Comparison of ENCODE assay signal across 22 mouse cellular contexts in genomic region chr2:70940826-70941225, GRCm38 (mm10).
DNase-seq lines count a peak whose midpoint lies in the region; ATAC-seq and TF ChIP-seq lines count a peak whose summit lies in the region.
"Had no signal": no experiment of that assay in that cellular context is flagged by ENCODE, and none has a peak within 500 bp of the region (broad histone marks: within the 10 kb centered on the region; RNA-seq: fewer than 3 reads in every experiment).

No protein-coding gene starts in this region.

- TF ChIP-seq POLR2A in lung, adult 2 months (IDR thresholded peaks at IDR 0.05; ENCODE audit: borderline replicate concordance, extremely low read depth, low read depth, low read length), result no peak

- no peak overlapping the region for H3K4me2 ChIP-seq in kidney, embryonic 16.5 days (replicated peaks; ENCODE audit: low read depth, low read length)
- H3K4me2 ChIP-seq: heart, embryonic 15.5 days; neural tube, embryonic 15.5 days had no signal

- no peak for TF ChIP-seq CTCF in lung, adult 2 months (IDR thresholded peaks at IDR 0.05; ENCODE audit: insufficient read depth, low read length)

- H3K36me3 ChIP-seq in kidney, embryonic 16.5 days (ENCODE audit: insufficient read depth, low read length), result no peaks in the 10 kb centered on the region
- H3K36me3 ChIP-seq: forebrain, embryonic 10.5 days; heart, embryonic 15.5 days; neural tube, embryonic 15.5 days had no signal

- H3K4me3 ChIP-seq in kidney, embryonic 16.5 days (ENCODE audit: low read length), result no peak overlapping the region
- H3K4me3 ChIP-seq in lung, adult 2 months (replicated peaks; ENCODE audit: extremely low read depth, low read depth, low read length), result no peak overlapping the region
- H3K4me3 ChIP-seq: forebrain, embryonic 10.5 days; heart, adult 2 months; heart, embryonic 15.5 days; left cerebral cortex, adult 2 months; neural tube, embryonic 15.5 days had no signal

- H3K27ac ChIP-seq in kidney, embryonic 16.5 days (ENCODE audit: low read length), result no peak overlapping the region
- H3K27ac ChIP-seq: forebrain, embryonic 10.5 days; heart, adult 2 months; heart, embryonic 15.5 days; hindbrain, postnatal 0 days; left cerebral cortex, adult 2 months; neural tube, embryonic 15.5 days had no signal

- H3K27me3 ChIP-seq in kidney, embryonic 16.5 days (ENCODE audit: insufficient read depth, low read length), result no peaks in the 10 kb centered on the region
- H3K27me3 ChIP-seq: CH12.LX; heart, embryonic 15.5 days; neural tube, embryonic 15.5 days had no signal

- DNase-seq in kidney, adult 8-10 months, result peak; percentile 28 to 61
- DNase-seq in kidney, postnatal 25 days, result peak; percentile 44 to 61
- DNase-seq in lung, adult 2 months, result peak; percentile 31
- peak; percentile 58 for DNase-seq in lung, postnatal 25 days (ENCODE audit: low spot score)
- no peak for DNase-seq in adipocyte (ENCODE audit: low spot score)
- no peak for DNase-seq in frontal cortex, adult 2 months (ENCODE audit: extremely low spot score in 1 of 2, low spot score in 1 of 2)
- DNase-seq in thymus, postnatal 36 days, result no peak
- DNase-seq: cerebellum, adult 18-20 months; gastrocnemius, postnatal 14 days; heart, adult 2 months; left cerebral cortex, postnatal 4 days; spleen, adult 18-20 months; thymus, adult 18-20 months had no signal

- WGBS in kidney, embryonic 16.5 days, result 86% methylated on average over 14 of the region's 14 CpGs
- WGBS in lung, adult 2 months, result 68% methylated on average over 14 of the region's 14 CpGs

- H3K9me3 ChIP-seq in kidney, embryonic 16.5 days (ENCODE audit: low read length), result no peaks in the 10 kb centered on the region
- H3K9me3 ChIP-seq: forebrain, embryonic 10.5 days; heart, embryonic 15.5 days; neural tube, embryonic 15.5 days had no signal

- no peak overlapping the region for H3K9ac ChIP-seq in kidney, embryonic 16.5 days (replicated peaks; ENCODE audit: low read length)
- H3K9ac ChIP-seq: heart, embryonic 15.5 days; neural tube, embryonic 15.5 days had no signal

- H3K4me1 ChIP-seq in kidney, embryonic 16.5 days (ENCODE audit: insufficient read depth, low read length), result no peaks in the 10 kb centered on the region
- H3K4me1 ChIP-seq in lung, adult 2 months (ENCODE audit: control insufficient read depth, insufficient read depth, low read length), result no peaks in the 10 kb centered on the region
- H3K4me1 ChIP-seq: forebrain, embryonic 10.5 days; heart, embryonic 15.5 days had no signal

- no peak for ATAC-seq in kidney, embryonic 16.5 days (ENCODE audit: low FRiP score, low TSS enrichment)
- ATAC-seq: hindbrain, postnatal 0 days; intestine, postnatal 0 days; midbrain, embryonic 16.5 days had no signal

Comparison
In these comparisons a context has a peak if more than half of its experiments do, and no peak if none do; other contexts are left out.
1. DNase-seq: peak in kidney, adult 8-10 months (2 of 2), kidney, postnatal 25 days (2 of 2), lung, adult 2 months (single experiment) and lung, postnatal 25 days (single experiment); none in adipocyte (single experiment), frontal cortex, adult 2 months (0 of 2) and thymus, postnatal 36 days (0 of 2).